In genomic region chr13:8542684-8543083, GRCm38 (mm10) we compare ENCODE assay signal across 19 mouse cellular contexts.
A peak's percentile ranks its signal among the peaks of the same experiment; 100 is the strongest.
DNase-seq lines count a peak whose midpoint lies in the region; ATAC-seq lines count a peak whose summit lies in the region.
"Had no signal": no experiment of that assay in that cellular context is flagged by ENCODE, and none has a peak within 500 bp of the region (broad histone marks: within the 10 kb centered on the region; RNA-seq: fewer than 3 reads in every experiment).

No protein-coding gene starts in this region.

- peak; percentile 41 for ATAC-seq in inflammation-experienced regulatory T-cells, adult 6 months
- ATAC-seq: forebrain, embryonic 16.5 days; hindbrain, postnatal 0 days; intestine, embryonic 15.5 days had no signal

- DNase-seq in adrenal gland, adult 2 months = peak; percentile 57
- no peak for DNase-seq in adrenal gland, adult 18-20 months (ENCODE audit: low spot score in 2 of 2)
- DNase-seq in CD4-positive helper T cell, adult 2 months (ENCODE audit: low read depth, low spot score) = peak; percentile 14
- peak; percentile 12 for DNase-seq in adrenal gland, postnatal 14 days
- DNase-seq in heart, adult 18-20 months = no peak
- no peak for DNase-seq in cerebellum, adult 9-10 months
- DNase-seq: B cell, adult 2 months; cerebellum, adult 2 months; cerebellum, postnatal 14 days; embryo, embryonic 11 days; gastrocnemius, adult 2 months; gastrocnemius, postnatal 25 days; heart, postnatal 10 days; heart, postnatal 4 days; kidney, adult 18-20 months had no signal

Comparison
In these comparisons a context has a peak if more than half of its experiments do, and no peak if none do; other contexts are left out.
1. DNase-seq: peak in adrenal gland, adult 2 months (single experiment), CD4-positive helper T cell, adult 2 months (single experiment) and adrenal gland, postnatal 14 days (single experiment); none in adrenal gland, adult 18-20 months (0 of 2), heart, adult 18-20 months (0 of 2) and cerebellum, adult 9-10 months (single experiment).